Mouse (Mus musculus): ENCODE measurements around the gene Cybb. TPM values are rescaled to one million over a fixed set of nuclear protein-coding genes. Genes with fewer than 3 reads are reported as not detected.

Gene Cybb
- polyA plus RNA-seq, 1 experiment from 2014 or later = 4.0 TPM

- Histone ChIP-seq H3K36me3 (ENCODE audit: control insufficient read depth, insufficient read depth, low read length) (no peaks in the 10 kb centered on the region), H3K27me3 (replicated peaks; ENCODE audit: control insufficient read depth, insufficient read depth, low read length) (no peaks in the 10 kb centered on the region), H3K4me1 (replicated peaks; ENCODE audit: control insufficient read depth, insufficient read depth, low read length) (no peaks in the 10 kb centered on the region), H3K4me3 (ENCODE audit: low read depth, low read length) (no peak overlapping the region), H3K27ac (ENCODE audit: low read depth) (no peak overlapping the region), H3K9ac (ENCODE audit: low read length) (no peak overlapping the region), H3K4me2 (ENCODE audit: low read length) (no peak overlapping the region), H3K9me3 (ENCODE audit: control insufficient read depth, low read length) (no peaks in the 10 kb centered on the region)
- no peak for DNase-seq (ENCODE audit: low spot score)
- ATAC-seq (replicated peaks; ENCODE audit: low FRiP score, low TSS enrichment, low read depth) = no peak
- 92% methylated on average over 2 of the region's 2 CpGs for WGBS
These were observed 48.3 kb downstream of the Cybb start for GRCm38 (mm10) chrX:9439257-9439656.

DNA sequence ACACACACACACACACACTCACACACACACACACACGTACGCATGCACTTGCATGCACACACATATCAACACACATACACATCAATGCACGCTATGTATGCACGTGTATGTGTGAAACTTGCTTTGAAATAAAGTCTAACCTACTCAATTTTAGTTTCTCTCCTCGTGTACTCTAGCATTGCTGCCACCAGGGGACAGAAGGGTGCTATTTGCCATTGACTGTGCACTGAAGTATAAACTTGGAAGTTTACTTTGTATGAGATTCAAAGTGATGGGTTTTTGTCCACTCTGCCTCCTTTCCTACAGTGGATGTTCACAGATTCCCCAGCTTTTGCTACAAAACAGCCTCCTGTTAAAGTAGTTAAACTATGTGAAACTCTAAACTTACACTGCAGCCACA, 73.7 kb downstream of the Cybb start:
- 79% methylated on average over 5 of the region's 5 CpGs for WGBS
- no peak overlapping the region for H3K27ac ChIP-seq (ENCODE audit: low read depth)
- ATAC-seq (replicated peaks; ENCODE audit: low FRiP score, low TSS enrichment, low read depth) = no peak
- H3K4me2 ChIP-seq (ENCODE audit: low read length) = no peak overlapping the region
- no peaks in the 10 kb centered on the region for H3K36me3 ChIP-seq (ENCODE audit: control insufficient read depth, insufficient read depth, low read length)
- no peaks in the 10 kb centered on the region for H3K27me3 ChIP-seq (replicated peaks; ENCODE audit: control insufficient read depth, insufficient read depth, low read length)
- H3K9ac ChIP-seq (ENCODE audit: low read length) = no peak overlapping the region
- no peaks in the 10 kb centered on the region for H3K4me1 ChIP-seq (replicated peaks; ENCODE audit: control insufficient read depth, insufficient read depth, low read length)
- no peaks in the 10 kb centered on the region for H3K9me3 ChIP-seq (ENCODE audit: control insufficient read depth, low read length)
- DNase-seq (ENCODE audit: low spot score) = no peak
- H3K4me3 ChIP-seq (ENCODE audit: low read depth, low read length) = no peak overlapping the region

Other genes with a start within 250 kb of the Cybb start
- gene Gm14862, start 230.9 kb downstream of the Cybb start, polyA plus RNA-seq (2014; fragmentation: Nextera tagmentation; extraction: Ambion mirVana) = not detected in 2 replicates
- gene Xk, start 215.0 kb downstream of the Cybb start, polyA plus RNA-seq (2014; fragmentation: Nextera tagmentation; extraction: Ambion mirVana) = 4.2 and 4.6 TPM in 2 replicates
- not detected in 2 replicates for gene H2al1m, start 204.0 kb downstream of the Cybb start, polyA plus RNA-seq (2014; fragmentation: Nextera tagmentation; extraction: Ambion mirVana)
- gene H2al1k, start 137.1 kb downstream of the Cybb start, polyA plus RNA-seq (2014; fragmentation: Nextera tagmentation; extraction: Ambion mirVana) = not detected in 2 replicates
- not detected in 2 replicates for gene H2al1o, start 84.6 kb upstream of the Cybb start, polyA plus RNA-seq (2014; fragmentation: Nextera tagmentation; extraction: Ambion mirVana)
- gene Dynlt3, start 175.2 kb upstream of the Cybb start, polyA plus RNA-seq (2014; fragmentation: Nextera tagmentation; extraction: Ambion mirVana) = 54.0 and 54.5 TPM in 2 replicates